Mouse (Mus musculus) mouse trophoblast stem cell (cell line): Measurements from ENCODE around the gene Gm18596.
"Not testable (repeated sequence)": the region's sequence is repeated elsewhere in the genome, so short reads cannot be mapped to it uniquely, and the experiment has no call there.

Source experiments
- in situ Hi-C, 2 experiments: fragments of 300-500 bp; cut with MseI, MboI; formaldehyde crosslinking; loops; 2 replicates in 1 of 2; 3 replicates in 1 of 2; pipeline ENCODE4 v1.15.1; 2025

The Gm18596 gene

DNA sequence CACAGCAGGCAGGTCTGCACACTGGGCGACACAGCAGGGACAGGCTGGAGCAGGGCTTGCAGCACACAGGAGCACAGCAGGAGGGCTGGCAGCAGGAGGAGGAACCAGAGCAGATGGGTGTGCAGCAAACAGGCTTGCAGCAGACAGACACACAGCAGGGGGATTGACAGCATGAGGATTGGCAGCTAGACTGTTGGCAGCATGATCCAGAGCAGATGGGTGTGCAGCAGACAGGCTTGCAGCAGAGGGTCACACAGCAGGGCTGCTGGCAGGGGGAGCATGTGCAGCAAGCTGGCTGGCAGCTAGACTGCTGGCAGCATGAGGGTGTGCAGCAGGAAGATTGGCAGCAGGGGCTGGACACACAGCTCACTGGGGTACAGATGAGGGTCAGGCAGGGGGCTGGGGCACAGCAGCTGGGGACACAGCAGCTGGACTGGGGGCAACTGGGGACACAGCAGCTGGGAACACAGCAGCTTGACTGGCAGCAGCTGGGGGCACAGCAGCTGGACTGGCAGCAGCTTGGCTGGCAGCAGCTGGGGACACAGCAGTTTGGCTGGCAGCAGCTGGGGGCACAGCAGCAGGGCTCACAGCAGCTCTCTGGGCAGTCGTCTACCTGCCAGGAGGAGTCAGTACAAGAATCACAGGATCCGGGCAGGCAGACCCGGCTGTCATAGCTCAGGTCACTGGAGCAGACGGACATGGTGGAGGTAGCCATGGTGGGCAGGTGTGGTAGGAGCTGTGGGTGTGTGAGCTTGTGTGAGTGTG, at the start of gene Gm18596:
TSS of gene Gm18596 (minus strand) at position 715 of the 765 bp plus-strand sequence.
- in situ Hi-C loops = not testable (repeated sequence)

DNA sequence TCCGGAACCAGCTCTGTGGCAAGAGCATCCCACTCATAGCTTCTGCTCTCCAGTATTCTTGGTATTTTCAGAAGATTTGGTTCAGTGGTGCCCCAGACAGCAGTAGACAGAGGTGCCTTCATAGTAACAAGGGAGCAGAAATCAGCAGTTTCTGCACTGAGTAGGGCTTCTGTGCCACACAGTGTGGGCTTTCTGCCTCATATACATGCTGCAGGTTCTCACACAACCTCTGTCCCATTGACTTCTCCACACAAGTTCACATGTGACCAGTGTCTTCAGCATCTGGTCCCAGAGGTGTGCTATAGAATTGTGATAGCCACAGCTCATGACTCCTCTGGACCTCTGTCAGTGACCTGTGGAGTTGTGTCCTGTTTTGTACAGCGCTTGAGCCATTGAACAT, 46.2 kb upstream of the Gm18596 start:
- in situ Hi-C loops = no loop called here

GRCm38 (mm10) chr10:77787876-77788275, 45.4 kb upstream of the Gm18596 start, which contains the start of gene Gm7137:
Gene Gm7137, minus strand, starts transcription at chr10:77788200.
- in situ Hi-C loops = not testable (repeated sequence)

- in situ Hi-C loops = not testable (repeated sequence)
Measured at GRCm38 (mm10) chr10:77783396-77783795, 41.0 kb upstream of the Gm18596 start.

- in situ Hi-C loops = not testable (repeated sequence)
Measured at GRCm38 (mm10) chr10:77782442-77782841, 40.0 kb upstream of the Gm18596 start, which contains the start of gene Gm3250. Gene Gm3250, minus strand, starts transcription at chr10:77782542.

DNA sequence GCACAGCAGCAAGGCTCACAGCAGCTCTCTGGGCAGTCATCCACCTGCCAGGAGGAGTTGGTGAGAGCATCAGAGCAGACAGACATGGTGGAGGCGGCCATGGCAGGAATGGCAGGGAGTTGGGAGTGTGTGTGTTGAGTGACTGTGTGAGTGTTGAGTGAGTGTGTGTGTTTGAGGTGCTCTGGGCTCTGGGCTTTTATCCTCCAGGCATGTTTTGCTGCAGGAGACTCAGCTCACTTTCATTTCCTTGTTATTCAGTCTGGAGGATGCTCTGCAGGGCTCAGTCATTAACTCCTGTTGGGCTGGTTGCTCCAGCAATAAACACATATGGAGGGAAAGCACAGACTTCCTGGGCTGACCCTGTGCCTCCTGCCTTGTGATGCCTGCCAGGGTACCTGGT, 34.4 kb upstream of the Gm18596 start, which contains the start of gene Gm7138:
TSS of gene Gm7138 (minus strand) at position 101 of the 400 bp plus-strand sequence.
- in situ Hi-C loops = not testable (repeated sequence)

DNA sequence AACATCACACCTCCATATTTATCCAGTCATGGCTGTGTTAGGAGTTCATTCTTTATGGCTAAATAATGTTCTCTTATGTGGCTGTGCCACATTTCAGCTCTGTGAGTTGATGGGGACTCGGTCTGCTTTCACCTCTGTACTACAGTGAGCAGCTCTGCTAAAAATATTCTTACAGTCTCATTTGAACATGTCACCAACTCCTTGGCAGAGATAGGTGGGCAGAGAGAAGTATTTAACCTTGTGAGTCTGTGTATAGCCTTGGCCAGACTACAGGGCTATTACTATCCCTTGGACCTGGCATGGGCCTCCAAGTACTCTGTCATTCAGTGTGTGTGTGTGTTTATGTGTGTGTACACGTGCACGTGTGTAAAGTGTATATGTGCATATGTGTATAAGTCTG, 29.7 kb upstream of the Gm18596 start:
- in situ Hi-C loops = not testable (repeated sequence)

DNA sequence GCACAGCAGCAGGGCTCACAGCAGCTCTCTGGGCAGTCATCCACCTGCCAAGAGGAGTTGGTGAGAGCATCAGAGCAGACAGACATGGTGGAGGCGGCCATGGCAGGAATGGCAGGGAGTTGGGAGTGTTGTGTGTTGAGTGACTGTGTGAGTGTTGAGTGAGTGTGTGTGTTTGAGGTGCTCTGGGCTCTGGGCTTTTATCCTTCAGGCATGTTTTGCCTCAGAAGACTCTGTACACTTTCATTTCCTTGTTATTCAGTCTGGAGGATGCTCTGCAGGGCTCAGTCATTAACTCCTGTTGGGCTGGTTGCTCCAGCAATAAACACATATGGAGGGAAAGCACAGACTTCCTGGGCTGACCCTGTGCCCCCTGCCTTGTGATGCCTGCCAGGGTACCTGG, 28.8 kb upstream of the Gm18596 start, which contains the start of gene Gm3238:
TSS of gene Gm3238 (minus strand) at position 101 of the 400 bp plus-strand sequence.
- in situ Hi-C loops = not testable (repeated sequence)

- in situ Hi-C loops = no loop called here
Measured at GRCm38 (mm10) chr10:77769727-77770126, 27.3 kb upstream of the Gm18596 start.

DNA sequence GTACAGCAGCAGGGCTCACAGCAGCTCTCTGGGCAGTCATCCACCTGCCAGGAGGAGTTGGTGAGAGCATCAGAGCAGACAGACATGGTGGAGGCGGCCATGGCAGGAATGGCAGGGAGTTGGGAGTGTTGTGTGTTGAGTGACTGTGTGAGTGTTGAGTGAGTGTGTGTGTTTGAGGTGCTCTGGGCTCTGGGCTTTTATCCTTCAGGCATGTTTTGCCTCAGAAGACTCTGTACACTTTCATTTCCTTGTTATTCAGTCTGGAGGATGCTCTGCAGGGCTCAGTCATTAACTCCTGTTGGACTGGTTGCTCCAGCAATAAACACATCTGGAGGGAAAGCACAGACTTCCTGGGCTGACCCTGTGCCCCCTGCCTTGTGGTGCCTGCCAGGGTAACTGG, 17.1 kb upstream of the Gm18596 start, which contains the start of gene Gm3233:
TSS of gene Gm3233 (minus strand) at position 101 of the 400 bp plus-strand sequence.
- in situ Hi-C loops = not testable (repeated sequence)

DNA sequence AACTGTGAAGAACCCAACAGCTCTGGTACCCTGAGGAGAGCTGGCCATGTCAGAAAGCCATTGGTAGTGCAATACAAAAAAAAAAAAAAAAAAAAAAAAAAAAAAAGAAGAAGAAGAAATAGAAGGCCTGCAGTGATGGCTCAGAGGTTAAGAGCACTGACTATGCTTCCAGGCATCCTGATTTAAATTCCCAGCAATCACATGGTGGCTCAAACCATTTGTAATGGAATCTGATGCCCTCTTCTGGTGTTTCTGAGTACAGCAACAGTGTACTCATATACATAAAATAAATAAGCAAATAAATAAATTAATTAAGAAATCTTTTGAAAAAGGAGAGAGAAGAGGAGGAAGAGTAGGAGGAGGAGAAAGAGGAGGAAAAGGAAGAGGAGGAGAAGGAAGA, 11.0 kb upstream of the Gm18596 start:
- in situ Hi-C loops = no loop called here

DNA sequence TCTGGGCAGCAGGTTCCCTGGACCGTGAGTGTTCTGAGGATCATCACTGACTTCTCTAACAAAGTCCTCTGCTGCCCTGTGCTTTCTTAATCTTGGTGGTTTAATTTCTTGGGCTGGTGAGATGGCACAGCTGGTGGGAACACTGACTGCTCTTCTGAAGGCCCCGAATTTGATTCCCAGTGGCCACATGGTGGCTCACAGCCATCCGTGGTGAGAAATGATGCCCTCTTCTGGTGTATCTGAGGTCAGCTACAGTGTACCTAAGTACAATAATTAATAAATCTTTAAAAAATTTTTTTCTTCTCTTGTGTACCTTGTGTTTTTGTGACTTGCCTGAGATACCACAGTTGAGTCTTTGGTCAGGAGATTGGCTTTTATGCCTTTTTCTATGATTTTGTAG, 9.9 kb upstream of the Gm18596 start:
- in situ Hi-C loops = not testable (repeated sequence)

- in situ Hi-C loops = not testable (repeated sequence)
Measured at GRCm38 (mm10) chr10:77751254-77751653, 8.8 kb upstream of the Gm18596 start, which contains the start of gene Gm9736. Gene Gm9736, minus strand, starts transcription at chr10:77751354.

GRCm38 (mm10) chr10:77750686-77751085, 8.2 kb upstream of the Gm18596 start:
- in situ Hi-C loops = not testable (repeated sequence)

GRCm38 (mm10) chr10:77738929-77739328, 3.5 kb downstream of the Gm18596 start:
- in situ Hi-C loops = no loop called here

DNA sequence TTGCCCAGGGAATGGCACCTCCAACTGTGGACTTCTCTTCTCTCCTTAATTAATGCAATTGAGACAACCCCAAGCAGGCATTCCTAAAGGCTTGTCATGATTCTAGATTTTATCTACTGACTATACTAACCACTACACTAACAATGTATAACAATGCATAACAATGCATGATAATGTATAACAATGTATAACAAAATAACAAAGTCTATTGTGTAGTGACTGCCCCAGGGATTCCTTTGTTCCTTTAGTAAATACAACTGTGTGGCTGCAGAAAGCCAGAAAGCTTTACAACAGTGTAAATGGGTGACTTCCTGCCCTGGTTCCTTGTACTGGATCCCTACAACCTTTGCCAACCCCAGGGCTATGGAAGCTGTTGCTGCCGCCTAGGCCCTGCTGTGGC, 6.5 kb downstream of the Gm18596 start:
- in situ Hi-C loops = no loop called here

GRCm38 (mm10) chr10:77729241-77729640, 13.2 kb downstream of the Gm18596 start:
- in situ Hi-C loops = no loop called here

- in situ Hi-C loops = no loop called here
Measured at GRCm38 (mm10) chr10:77728280-77728679, 14.2 kb downstream of the Gm18596 start.

DNA sequence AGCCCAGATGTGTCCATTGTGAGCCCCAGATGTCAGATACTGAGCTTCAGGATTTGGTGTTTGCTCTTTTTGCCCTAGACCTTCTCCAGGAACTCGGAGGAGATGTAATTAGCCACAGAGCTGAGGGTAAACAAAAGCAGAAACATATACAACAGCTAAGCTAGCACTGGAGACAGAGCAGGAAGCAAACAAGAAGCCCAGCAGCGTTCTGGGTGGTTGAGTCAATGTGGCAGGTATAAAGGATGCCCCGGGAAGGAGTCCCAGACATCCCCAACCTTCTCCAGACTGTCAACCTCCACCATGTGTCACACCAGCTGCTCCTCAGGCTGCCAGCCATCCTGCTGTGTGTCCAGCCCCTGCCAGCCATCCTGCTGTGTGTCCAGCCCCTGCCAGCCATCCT, 16.3 kb downstream of the Gm18596 start, which contains the start of gene Gm10100:
TSS of gene Gm10100 (plus strand) at position 301 of the 400 bp plus-strand sequence.
- in situ Hi-C loops = no loop called here

GRCm38 (mm10) chr10:77724855-77725254, 17.6 kb downstream of the Gm18596 start:
- in situ Hi-C loops = no loop called here

DNA sequence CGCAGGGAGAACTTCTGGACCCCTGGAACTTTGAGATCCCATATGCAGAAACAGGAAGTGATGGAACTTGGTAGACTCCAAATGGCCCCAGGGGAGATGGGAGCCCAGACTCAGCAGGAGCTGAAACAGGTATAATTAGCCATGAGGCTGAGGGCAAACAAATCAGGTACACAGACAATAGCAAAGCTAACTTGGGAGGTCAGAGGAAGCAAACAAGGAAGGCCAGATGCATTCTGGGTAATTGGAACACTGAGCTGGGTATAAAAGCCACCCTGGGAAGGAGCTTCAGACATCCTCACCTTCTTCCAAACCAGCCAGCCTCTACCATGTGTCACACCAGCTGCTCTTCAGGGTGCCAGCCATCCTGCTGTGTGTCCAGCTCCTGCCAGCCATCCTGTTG, 22.1 kb downstream of the Gm18596 start, which contains the start of gene Krtap12-1:
TSS of gene Krtap12-1 (plus strand) at position 301 of the 400 bp plus-strand sequence.
- in situ Hi-C loops = not testable (repeated sequence)

DNA sequence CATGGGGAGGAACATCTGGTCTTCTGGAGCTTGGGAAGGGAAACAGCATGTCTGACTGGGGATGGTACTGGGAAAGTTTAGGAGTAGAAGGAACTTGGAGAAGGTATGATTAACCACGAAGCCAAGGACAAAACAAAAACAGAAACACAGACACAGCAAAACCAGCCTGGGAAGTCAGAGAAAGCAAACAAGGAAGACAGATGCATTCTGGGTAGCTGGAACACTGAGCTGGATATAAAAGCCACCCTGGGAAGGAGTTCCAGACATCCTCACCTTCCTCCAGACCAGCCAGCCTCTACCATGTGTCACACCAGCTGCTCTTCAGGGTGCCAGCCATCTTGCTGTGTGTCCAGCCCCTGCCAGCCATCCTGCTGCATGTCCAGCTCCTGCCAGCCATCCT, 26.9 kb downstream of the Gm18596 start, which contains the start of gene Gm10142:
TSS of gene Gm10142 (plus strand) at position 301 of the 400 bp plus-strand sequence.
- in situ Hi-C loops = no loop called here

DNA sequence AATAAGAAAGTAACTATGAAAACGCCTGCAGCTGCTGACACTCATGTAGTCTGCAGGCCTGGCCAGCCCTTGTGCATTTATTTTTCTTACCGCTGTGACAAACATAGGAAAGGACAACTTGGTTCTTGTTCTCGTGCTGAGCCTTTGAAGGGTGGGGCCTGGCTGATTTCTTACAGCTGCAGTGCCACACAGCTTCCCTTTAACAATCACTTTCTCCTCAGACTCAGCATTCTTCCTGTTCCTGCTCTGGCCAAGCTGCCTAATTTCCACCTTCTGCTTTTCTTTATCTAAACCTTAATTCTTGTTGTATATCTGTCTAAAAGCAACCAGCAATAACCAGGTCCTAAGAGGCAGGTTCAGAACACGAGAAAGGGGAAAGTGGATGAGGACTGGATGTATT, 28.7 kb downstream of the Gm18596 start:
- in situ Hi-C loops = no loop called here
